Mouse (Mus musculus) CH12.LX (cell line): ENCODE results near the gene Hnrnpa2b1.

Experiments used
- CHD1 ChIP-seq: IDR thresholded peaks from 2 replicates; pipeline ENCODE4 v1.6.1; 2012; ENCODE audit warnings: low read depth, low read length, improper control_type of control experiment, inconsistent platforms
- CTCF ChIP-seq, 2 experiments: IDR thresholded peaks in 1 of 2; conservative IDR thresholded peaks in 1 of 2; 2 replicates each; pipeline ENCODE4 v1.5.1; 2011 to 2012; ENCODE audit warnings: low read depth in 2 of 2, low read length in 2 of 2, improper control_type of control experiment in 1 of 2, inconsistent platforms in 1 of 2, mild to moderate bottlenecking in 1 of 2, moderate library complexity in 1 of 2
- EP300 ChIP-seq: IDR thresholded peaks from 2 replicates; pipeline ENCODE4 v1.6.1; 2011; ENCODE audit warnings: low read length, improper control_type of control experiment
- MAFK ChIP-seq: IDR thresholded peaks from 2 replicates; pipeline ENCODE4 v1.6.1; 2011; ENCODE audit warnings: low read length, improper control_type of control experiment; ENCODE audit not compliant: insufficient replicate concordance
- MAX ChIP-seq: IDR thresholded peaks from 2 replicates; pipeline ENCODE4 v1.6.1; 2011; ENCODE audit warnings: low read length, improper control_type of control experiment
- MYC ChIP-seq: IDR thresholded peaks from 2 replicates; pipeline ENCODE4 v1.6.1; 2011; ENCODE audit warnings: low read depth, mild to moderate bottlenecking, improper control_type of control experiment, low read length
- NRF1 ChIP-seq: IDR thresholded peaks from 2 replicates; pipeline ENCODE4 v1.6.1; 2014; ENCODE audit warnings: low read depth, mild to moderate bottlenecking, inconsistent platforms, low read length, improper control_type of control experiment, moderate library complexity
- POLR2A ChIP-seq: IDR thresholded peaks from 2 replicates; pipeline ENCODE4 v1.6.1; 2011; ENCODE audit warnings: low read depth, mild to moderate bottlenecking, improper control_type of control experiment, low read length
- RCOR1 ChIP-seq: conservative IDR thresholded peaks from 2 replicates; pipeline ENCODE4 v1.6.1; 2012; ENCODE audit warnings: low read depth, mild to moderate bottlenecking, inconsistent platforms, low read length, improper control_type of control experiment
- TBP ChIP-seq: conservative IDR thresholded peaks from 2 replicates; pipeline ENCODE4 v1.6.1; 2011; ENCODE audit warnings: low read depth, low read length, improper control_type of control experiment
- USF2 ChIP-seq: conservative IDR thresholded peaks from 2 replicates; pipeline ENCODE4 v1.6.1; 2011; ENCODE audit warnings: low read depth, low read length, improper control_type of control experiment

DNA sequence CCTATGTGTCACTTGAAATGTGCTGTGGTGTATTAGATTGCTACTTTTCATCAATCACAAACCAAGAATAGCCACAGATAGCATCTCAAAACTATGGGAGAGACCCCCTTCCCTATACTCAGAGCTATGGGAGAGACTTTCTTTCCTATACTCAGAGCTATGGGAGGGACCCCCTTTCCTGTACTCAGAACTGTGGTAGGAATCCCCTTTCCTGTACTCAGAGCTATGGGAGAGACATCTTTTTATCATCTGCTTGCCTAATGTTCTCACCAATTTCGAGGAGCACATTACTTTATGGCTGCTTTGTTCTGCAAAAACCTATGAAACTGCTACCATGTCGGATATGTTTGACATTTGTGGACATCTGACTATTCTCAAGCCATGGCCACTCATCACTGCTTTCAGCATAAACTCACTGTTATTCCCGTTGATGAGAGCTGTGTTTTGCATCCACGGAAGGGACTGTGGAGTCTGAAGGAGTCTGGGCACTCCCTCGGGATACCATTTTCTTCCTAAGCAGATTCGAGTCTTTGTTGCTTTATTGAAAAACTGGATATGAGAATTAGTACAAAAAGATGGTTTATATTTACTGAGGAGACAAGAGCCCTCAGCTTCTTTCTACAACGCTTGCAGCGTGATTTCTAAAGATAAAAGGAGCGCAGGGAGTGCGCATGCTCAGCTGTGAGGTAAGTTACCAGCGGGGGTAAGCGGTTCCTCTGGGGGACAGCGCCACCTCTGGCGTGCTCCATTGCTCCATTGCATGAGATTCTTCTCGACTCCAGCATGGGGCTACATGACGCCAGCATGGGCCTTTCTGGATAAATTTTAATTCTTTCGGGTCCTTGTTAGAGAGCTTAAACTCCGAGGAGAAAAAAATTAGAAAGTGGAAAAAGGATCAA, 39.3 kb upstream of the Hnrnpa2b1 start:
- TF ChIP-seq CTCF (conservative IDR thresholded peaks at IDR 0.05 in 1 of 2, IDR thresholded peaks at IDR 0.05 in 1 of 2; ENCODE audit: low read depth in 2 of 2, low read length in 2 of 2) (peak; percentile 45 to 92), POLR2A (peak; percentile 54), EP300 (no peak), NRF1 (peak; percentile 92), MAX (peak; percentile 69; the same call in 1 of the 2 replicates), CHD1 (peak; percentile 41; the same call in 1 of the 2 replicates), RCOR1 (no peak), MAFK (no peak), MYC (0 out of 2 replicates have a peak, but pooled peaks have one; percentile 65), USF2 (no peak), TBP (0 out of 2 replicates have a peak, but pooled peaks have one; percentile 65)
